Mouse (Mus musculus) thymus, adult 2 months (tissue): ENCODE measurements at regions not wholly inside any gene's neighbourhood (a gene's known extent, or its start where the extent isn't known, plus 50 kb on each side); places are given as distances from the start of the nearest gene placed in this dataset.

Source experiments
- DNase-seq: peaks from one replicate; pipeline ENCODE4 v3.0.0; 2021
- H3K27ac ChIP-seq: fragments of 200-500 bp; 2 replicates; pipeline ENCODE4 v1.5.1; 2012; ENCODE audit warnings: low read length, control low read depth; ENCODE audit not compliant: control insufficient read depth, insufficient read depth
- H3K27me3 ChIP-seq: fragments of 200-500 bp; 2 replicates; pipeline ENCODE4 v1.6.1; 2012; ENCODE audit warnings: mild to moderate bottlenecking, low read length, moderate library complexity, mixed read lengths; ENCODE audit not compliant: control insufficient read depth, insufficient read depth
- H3K36me3 ChIP-seq: fragments of 200-500 bp; 2 replicates; pipeline ENCODE4 v1.6.1; 2012; ENCODE audit warnings: mild to moderate bottlenecking, low read length, moderate library complexity; ENCODE audit not compliant: control insufficient read depth, insufficient read depth
- H3K4me1 ChIP-seq: fragments of 200-500 bp; replicated peaks from 2 replicates; pipeline ENCODE4 v1.6.1; 2012; ENCODE audit warnings: low read length; ENCODE audit not compliant: control insufficient read depth, insufficient read depth
- H3K4me3 ChIP-seq: fragments of 200-500 bp; 2 replicates; pipeline ENCODE4 v1.5.1; 2012; ENCODE audit warnings: mild to moderate bottlenecking, low read length, control low read depth, moderate library complexity; ENCODE audit not compliant: control insufficient read depth, insufficient read depth
- CTCF ChIP-seq: fragments of 200-500 bp; IDR thresholded peaks from 2 replicates; pipeline ENCODE4 v1.5.1; 2012; ENCODE audit warnings: mild to moderate bottlenecking, control low read depth, low read length, moderate library complexity, borderline replicate concordance; ENCODE audit not compliant: control insufficient read depth, poor library complexity, insufficient read depth; ENCODE audit errors: extremely low read depth
- POLR2A ChIP-seq: fragments of 200-500 bp; IDR thresholded peaks from 2 replicates; pipeline ENCODE4 v1.6.1; 2012; ENCODE audit warnings: mild to moderate bottlenecking, low read length, control low read depth, moderate library complexity; ENCODE audit not compliant: control insufficient read depth, poor library complexity, insufficient read depth; ENCODE audit errors: extremely low read depth
- WGBS: fragments of 180-500 bp; shearing (Covaris S2); methylation state at CpG from one replicate; pipeline ENCODE4 v1.1.7; 2018; 5-methylcytosine and 5-hydroxymethylcytosine counted together

- H3K27me3 ChIP-seq = no peaks in the 10 kb centered on the region
- no peak overlapping the region for H3K27ac ChIP-seq
- TF ChIP-seq CTCF (no peak), POLR2A (no peak)
- no peaks in the 10 kb centered on the region for H3K36me3 ChIP-seq
- DNase-seq = no peak
- H3K4me1 ChIP-seq = peaks cover 3% of the 10 kb centered on the region; the same call in 1 of the 2 replicates
- 87% methylated on average over 9 of the region's 9 CpGs for WGBS
- H3K4me3 ChIP-seq = no peak overlapping the region
Measured at GRCm38 (mm10) chr14:105514413-105514812, 256.0 kb downstream of the Ndfip2 start.

- 96% methylated on average over 12 of the region's 12 CpGs for WGBS
- no peaks in the 10 kb centered on the region for H3K27me3 ChIP-seq
- H3K4me3 ChIP-seq = no peak overlapping the region
Measured at GRCm38 (mm10) chr14:105512914-105513677, 254.7 kb downstream of the Ndfip2 start.

GRCm38 (mm10) chr14:105511826-105512225 lies 253.5 kb downstream of the Ndfip2 start:
- WGBS = 81% methylated on average over 4 of the region's 4 CpGs
- H3K4me1 ChIP-seq = peaks cover 3% of the 10 kb centered on the region; the same call in 1 of the 2 replicates
- no peaks in the 10 kb centered on the region for H3K36me3 ChIP-seq
- no peaks in the 10 kb centered on the region for H3K27me3 ChIP-seq
- TF ChIP-seq POLR2A (no peak), CTCF (no peak)
- no peak overlapping the region for H3K4me3 ChIP-seq
- no peak overlapping the region for H3K27ac ChIP-seq
- DNase-seq = no peak

More at GRCm38 (mm10) chr14:105512914-105513677, 254.7 kb downstream of the Ndfip2 start:
- Histone ChIP-seq H3K4me1 (peaks cover 3% of the 10 kb centered on the region; the same call in 1 of the 2 replicates), H3K27ac (no peak overlapping the region), H3K36me3 (no peaks in the 10 kb centered on the region)
- TF ChIP-seq CTCF = no peak
- TF ChIP-seq POLR2A = no peak
- DNase-seq = no peak

- WGBS = 84% methylated on average over 3 of the region's 3 CpGs
Measured at GRCm38 (mm10) chr14:105511135-105511534, 252.8 kb downstream of the Ndfip2 start.

GRCm38 (mm10) chr14:105505261-105505660 lies 246.9 kb downstream of the Ndfip2 start:
- Histone ChIP-seq H3K36me3 (no peaks in the 10 kb centered on the region), H3K4me3 (no peak overlapping the region), H3K4me1 (peaks cover 7% of the 10 kb centered on the region), H3K27ac (no peak overlapping the region), H3K27me3 (no peaks in the 10 kb centered on the region)
- WGBS = 92% methylated on average over 4 of the region's 4 CpGs
- no peak for TF ChIP-seq CTCF
- DNase-seq = no peak

More at GRCm38 (mm10) chr14:105511135-105511534, 252.8 kb downstream of the Ndfip2 start:
- DNase-seq = no peak
- Histone ChIP-seq H3K4me1 (peaks cover 3% of the 10 kb centered on the region; the same call in 1 of the 2 replicates), H3K27me3 (no peaks in the 10 kb centered on the region), H3K36me3 (no peaks in the 10 kb centered on the region), H3K4me3 (no peak overlapping the region), H3K27ac (no peak overlapping the region)
- TF ChIP-seq POLR2A (no peak), CTCF (no peak)

GRCm38 (mm10) chr14:105504376-105504775 lies 246.0 kb downstream of the Ndfip2 start:
- no peak for TF ChIP-seq POLR2A
- no peak for TF ChIP-seq CTCF
- Histone ChIP-seq H3K4me1 (peaks cover 11% of the 10 kb centered on the region), H3K27ac (no peak overlapping the region), H3K4me3 (no peak overlapping the region), H3K36me3 (no peaks in the 10 kb centered on the region), H3K27me3 (no peaks in the 10 kb centered on the region)
- 96% methylated on average over 3 of the region's 3 CpGs for WGBS
- DNase-seq = no peak
